Mouse (Mus musculus) spleen, postnatal 36 days (tissue): ENCODE data around the gene Fam160b1.

Experiments used
- DNase-seq, 2 experiments: peaks; one replicate each; pipeline ENCODE4 v3.0.0; 2022; ENCODE audit warnings: low spot score in 2 of 2, mixed read lengths in 1 of 2

Gene Fam160b1

GRCm38 (mm10) chr19:57425296-57425695, 64.8 kb downstream of the Fam160b1 start:
- DNase-seq = no peak

- no peak for DNase-seq
These were observed 66.4 kb downstream of the Fam160b1 start for GRCm38 (mm10) chr19:57426841-57427240.

- no peak for DNase-seq
These were observed 67.4 kb downstream of the Fam160b1 start for GRCm38 (mm10) chr19:57427756-57428438.

- no peak for DNase-seq
These were observed 68.2 kb downstream of the Fam160b1 start for GRCm38 (mm10) chr19:57428641-57429040.

GRCm38 (mm10) chr19:57429926-57430325, 69.4 kb downstream of the Fam160b1 start:
- peak in 1 of 2 experiments; percentile 5 for DNase-seq

GRCm38 (mm10) chr19:57431476-57431875, 71.0 kb downstream of the Fam160b1 start:
- DNase-seq = no peak

- no peak for DNase-seq
These were observed 73.5 kb downstream of the Fam160b1 start for GRCm38 (mm10) chr19:57434024-57434423.

- DNase-seq = no peak
These were observed 76.1 kb downstream of the Fam160b1 start for GRCm38 (mm10) chr19:57436586-57437021.

GRCm38 (mm10) chr19:57437042-57437441, 76.6 kb downstream of the Fam160b1 start:
- no peak for DNase-seq
